Mouse (Mus musculus) Patski (cell line): Measurements from ENCODE around the gene Nbeal1. TPM values are rescaled to one million over a fixed set of nuclear protein-coding genes. Genes with fewer than 3 reads are reported as not detected.

Experiments
- ATAC-seq: fragments of 100-300 bp; one replicate; pipeline ENCODE4 v1.8.0; 2021
- CTCF ChIA-PET: fragments of 350-600 bp; sonication (Branson Sonifier 250); formaldehyde crosslinking; loops from one replicate; lab custom pipeline; 2022; ENCODE audit warnings: inconsistent platforms; lab: Charles Lee
- POLR2A ChIA-PET: fragments of 350-600 bp; sonication (Branson Sonifier 250); formaldehyde crosslinking; loops from one replicate; lab custom pipeline; 2022; ENCODE audit warnings: antibody characterized with exemption, inconsistent platforms; lab: Charles Lee
- DNase-seq: peaks from one replicate; pipeline ENCODE4 v3.0.0-alpha.2; 2011; ENCODE audit warnings: low read depth, low spot score
- H3K27me3 ChIP-seq: fragments of 371-371 bp; one replicate; pipeline ENCODE4 v1.5.1; 2021
- CTCF ChIP-seq: fragments of 100-300 bp; IDR thresholded peaks from one replicate; pipeline ENCODE4 v1.5.1; 2021
- in situ Hi-C: fragments of 300-500 bp; cut with MboI; formaldehyde crosslinking; loops from 3 replicates; pipeline ENCODE4 v1.11.1; 2018; ENCODE audit warnings: low pct_unique_long_range_greater_than_20kb, mixed read lengths
- polyA plus RNA-seq: library from polyadenylated mRNA; unstranded; gene quantifications from one replicate; pipeline ENCODE4 v1.2.3, GENCODE M21; 2021

Gene Nbeal1
- polyA plus RNA-seq, 1 experiment from 2014 or later: 9.4 TPM

GRCm38 (mm10) chr1:60342808-60343629 is 162.6 kb downstream of the Nbeal1 start, which contains the start of gene Cyp20a1:
Gene Cyp20a1, plus strand, starts transcription at chr1:60343323.
- TF ChIP-seq CTCF: no peak
- H3K27me3 ChIP-seq: no peaks in the 10 kb centered on the region
- in situ Hi-C loops: loop anchor here (25.0 kb wide), 1 partner anchor 519 kb away; no protein-coding TSS in a partner anchor
- CTCF ChIA-PET: interaction anchor here (1.0 to 1.7 kb wide), 5 partner anchors 25 to 522 kb away, joined by 3 to 4 read pairs (median 4); no protein-coding TSS in a partner anchor
- ATAC-seq (peak; percentile 98), DNase-seq (peak; percentile 34)
- POLR2A ChIA-PET: interaction anchor here (1.3 kb wide), 1 partner anchor 70 kb away, joined by 3 read pairs; no protein-coding TSS in a partner anchor

- POLR2A ChIA-PET: no interaction called here
- TF ChIP-seq CTCF: no peak
These were observed 163.4 kb downstream of the Nbeal1 start for GRCm38 (mm10) chr1:60343630-60344455.

GRCm38 (mm10) chr1:60344670-60345069 is 164.3 kb downstream of the Nbeal1 start:
- no peak for ATAC-seq
- no peaks in the 10 kb centered on the region for H3K27me3 ChIP-seq
- in situ Hi-C loops: loop anchor here (25.0 kb wide), 1 partner anchor 518 kb away; no protein-coding TSS in a partner anchor
- ChIA-PET POLR2A (interaction anchor here (0.6 kb wide), 1 partner anchor 13 kb away, joined by 3 read pairs; no protein-coding TSS in a partner anchor), CTCF (interaction anchor here (1.0 kb wide), 1 partner anchor 14 kb away, joined by 3 read pairs; no protein-coding TSS in a partner anchor)
- no peak for DNase-seq
- no peak for TF ChIP-seq CTCF

More at GRCm38 (mm10) chr1:60343630-60344455, 163.4 kb downstream of the Nbeal1 start:
- H3K27me3 ChIP-seq: no peaks in the 10 kb centered on the region
- ATAC-seq (no peak), DNase-seq (no peak)
- CTCF ChIA-PET: interaction anchor here (1.0 to 1.5 kb wide), 3 partner anchors 13 to 521 kb away, joined by 3 to 4 read pairs (median 4); no protein-coding TSS in a partner anchor
- in situ Hi-C loops: loop anchor here (25.0 kb wide), 1 partner anchor 518 kb away; no protein-coding TSS in a partner anchor

GRCm38 (mm10) chr1:60345712-60346111 is 165.3 kb downstream of the Nbeal1 start:
- no peak for DNase-seq
- POLR2A ChIA-PET: no interaction called here

GRCm38 (mm10) chr1:60352786-60353185 is 172.4 kb downstream of the Nbeal1 start:
- ChIA-PET POLR2A (interaction anchor here (0.7 kb wide), 1 partner anchor 126 kb away, joined by 3 read pairs; no protein-coding TSS in a partner anchor), CTCF (interaction anchor here (1.8 kb wide), 1 partner anchor 11 kb away, joined by 3 read pairs; no protein-coding TSS in a partner anchor)
- TF ChIP-seq CTCF: no peak
- in situ Hi-C loops: no loop called here
- ATAC-seq (no peak), DNase-seq (no peak)
- no peaks in the 10 kb centered on the region for H3K27me3 ChIP-seq

More at GRCm38 (mm10) chr1:60345712-60346111, 165.3 kb downstream of the Nbeal1 start:
- CTCF ChIA-PET: interaction anchor here (0.9 to 1.0 kb wide), 2 partner anchors 11 to 20 kb away, joined by 3 to 5 read pairs; no protein-coding TSS in a partner anchor
- no peak for ATAC-seq
- H3K27me3 ChIP-seq: no peaks in the 10 kb centered on the region
- in situ Hi-C loops: loop anchor here (25.0 kb wide), 1 partner anchor 517 kb away; no protein-coding TSS in a partner anchor
- TF ChIP-seq CTCF: no peak

DNA sequence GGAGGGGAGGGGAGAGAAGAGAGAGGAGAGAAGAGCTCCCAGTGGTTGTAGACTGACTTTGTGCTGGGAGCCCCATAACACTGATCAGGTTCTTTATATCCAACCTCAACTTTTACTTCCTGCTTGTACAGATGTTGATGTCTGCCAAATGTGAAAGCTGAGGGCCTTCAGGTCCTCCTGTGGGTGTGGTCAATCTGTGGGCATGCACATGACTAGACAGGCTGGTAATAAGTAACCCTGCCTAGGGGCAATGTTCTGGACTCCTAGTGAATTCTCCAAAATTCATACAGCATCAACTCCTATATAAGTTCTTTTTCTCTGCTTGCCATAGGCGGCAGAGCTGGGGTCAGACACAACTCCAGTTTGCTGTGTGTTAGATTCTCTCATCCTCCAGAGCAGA is 181.2 kb downstream of the Nbeal1 start:
- H3K27me3 ChIP-seq: no peaks in the 10 kb centered on the region
- no peak for TF ChIP-seq CTCF
- POLR2A ChIA-PET: no interaction called here
- no peak for DNase-seq
- in situ Hi-C loops: no loop called here
- CTCF ChIA-PET: no interaction called here
- ATAC-seq: no peak

- in situ Hi-C loops: no loop called here
- TF ChIP-seq CTCF: no peak
- ATAC-seq (no peak), DNase-seq (no peak)
- ChIA-PET POLR2A (no interaction called here), CTCF (no interaction called here)
- H3K27me3 ChIP-seq: no peaks in the 10 kb centered on the region
These were observed 196.2 kb downstream of the Nbeal1 start for GRCm38 (mm10) chr1:60376556-60376955.

GRCm38 (mm10) chr1:60381910-60382309 is 201.5 kb downstream of the Nbeal1 start:
- H3K27me3 ChIP-seq: no peaks in the 10 kb centered on the region
- no peak for ATAC-seq
- no peak for DNase-seq
- in situ Hi-C loops: no loop called here
- ChIA-PET POLR2A (no interaction called here), CTCF (no interaction called here)
- no peak for TF ChIP-seq CTCF

Other genes starting within 250 kb of the Nbeal1 start
- 6.9 TPM for gene Ica1l, start 137.4 kb upstream of the Nbeal1 start, polyA plus RNA-seq
- 10.3 TPM for gene Carf, start 82.4 kb upstream of the Nbeal1 start, polyA plus RNA-seq
- gene Wdr12, start 82.0 kb upstream of the Nbeal1 start, polyA plus RNA-seq: 32.2 TPM
- 24.8 TPM for gene Cyp20a1, start 162.7 kb downstream of the Nbeal1 start, polyA plus RNA-seq
- gene Abi2, start 229.0 kb downstream of the Nbeal1 start, polyA plus RNA-seq: 18.3 TPM